Mouse (Mus musculus): ENCODE measurements around the gene Iltifb. TPM values are rescaled to one million over a fixed set of nuclear protein-coding genes. Genes with fewer than 3 reads are reported as not detected.
"Not testable (repeated sequence)": the region's sequence is repeated elsewhere in the genome, so short reads cannot be mapped to it uniquely, and the experiment has no call there.

Gene Iltifb
- not detected in 2 replicates for polyA plus RNA-seq (2015; fragmentation: Nextera tagmentation; extraction: Ambion mirVana)

DNA sequence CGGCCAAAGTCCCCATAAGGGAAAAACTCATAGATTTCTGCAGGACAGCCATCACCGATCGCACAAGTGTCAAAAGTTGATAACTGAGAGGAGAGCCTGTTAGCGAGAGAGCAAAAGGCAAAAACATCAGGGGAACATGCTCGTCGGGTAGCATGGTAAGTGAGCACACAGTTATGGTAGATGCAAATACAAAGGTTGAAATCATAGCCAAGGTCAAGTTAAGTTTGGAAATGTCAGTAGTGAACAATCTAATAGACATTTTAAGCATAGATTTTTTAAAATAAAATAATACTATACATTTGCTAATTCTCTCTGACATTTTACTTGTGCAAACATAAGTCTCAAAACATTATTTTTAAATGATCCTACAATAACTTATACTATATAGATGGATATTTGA lies at the start of gene Iltifb:
Gene Iltifb (minus strand): TSS at position 101 of the 400 bp plus-strand sequence.
- H3K9me3 ChIP-seq (ENCODE audit: control insufficient read depth, low read length): no peaks in the 10 kb centered on the region
- DNase-seq (ENCODE audit: low spot score) (no peak), ATAC-seq (ENCODE audit: low FRiP score, low TSS enrichment) (no peak)
- no peaks in the 10 kb centered on the region for H3K4me1 ChIP-seq (replicated peaks; ENCODE audit: control insufficient read depth, insufficient read depth)
- no peak within 1 kb of the TSS for H3K9ac ChIP-seq (ENCODE audit: low read length)
- no peaks in the 10 kb centered on the region for H3K36me3 ChIP-seq (ENCODE audit: control insufficient read depth, insufficient read depth, low read length)
- no peaks in the 10 kb centered on the region for H3K27me3 ChIP-seq (ENCODE audit: control insufficient read depth, insufficient read depth, low read length)
- no peak within 1 kb of the TSS for H3K4me3 ChIP-seq (ENCODE audit: low read depth, low read length)
- no peak within 1 kb of the TSS for H3K4me2 ChIP-seq (replicated peaks; ENCODE audit: low read depth)
- WGBS: 93% methylated on average over 6 of the region's 6 CpGs
- H3K27ac ChIP-seq (replicated peaks): no peak within 1 kb of the TSS
- TF ChIP-seq CTCF (IDR thresholded peaks at IDR 0.05; ENCODE audit: low read depth) (no peak), EP300 (optimal IDR thresholded peaks at IDR 0.05) (no peak)

DNA sequence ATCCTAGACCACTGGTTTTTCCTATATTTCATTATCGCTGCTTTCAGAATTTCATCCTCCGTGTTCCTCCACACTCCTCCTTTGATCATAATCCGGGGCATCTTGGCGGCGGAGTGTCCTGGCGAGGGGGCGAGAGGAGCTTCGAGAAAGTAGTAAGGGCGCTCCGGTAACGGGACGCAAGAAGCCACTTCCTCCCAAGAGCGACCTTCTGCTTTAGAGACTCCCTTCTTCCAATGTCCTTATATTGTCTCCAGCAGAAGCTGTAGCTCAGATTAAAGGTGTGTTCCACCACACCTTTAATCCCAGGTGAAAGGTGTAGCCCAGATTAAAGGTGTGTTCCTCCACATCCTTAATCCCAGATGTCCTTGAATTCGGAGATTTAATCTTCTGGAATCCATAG lies 48.3 kb upstream of the Iltifb start, which contains the start of gene Gm9046:
Gene Gm9046 (minus strand): TSS at position 101 of the 400 bp plus-strand sequence.
- H3K4me1 ChIP-seq (replicated peaks; ENCODE audit: control insufficient read depth, insufficient read depth); H3K27ac ChIP-seq (replicated peaks); H3K27me3 ChIP-seq (ENCODE audit: control insufficient read depth, insufficient read depth, low read length); H3K36me3 ChIP-seq (ENCODE audit: control insufficient read depth, insufficient read depth, low read length); H3K4me3 ChIP-seq (ENCODE audit: low read depth, low read length); DNase-seq (ENCODE audit: low spot score); H3K9ac ChIP-seq (ENCODE audit: low read length); H3K4me2 ChIP-seq (replicated peaks; ENCODE audit: low read depth); H3K9me3 ChIP-seq (ENCODE audit: control insufficient read depth, low read length); ATAC-seq (ENCODE audit: low FRiP score, low TSS enrichment): not testable (repeated sequence)
- no CpG with 5 or more reads among the region's 14 CpGs for WGBS

DNA sequence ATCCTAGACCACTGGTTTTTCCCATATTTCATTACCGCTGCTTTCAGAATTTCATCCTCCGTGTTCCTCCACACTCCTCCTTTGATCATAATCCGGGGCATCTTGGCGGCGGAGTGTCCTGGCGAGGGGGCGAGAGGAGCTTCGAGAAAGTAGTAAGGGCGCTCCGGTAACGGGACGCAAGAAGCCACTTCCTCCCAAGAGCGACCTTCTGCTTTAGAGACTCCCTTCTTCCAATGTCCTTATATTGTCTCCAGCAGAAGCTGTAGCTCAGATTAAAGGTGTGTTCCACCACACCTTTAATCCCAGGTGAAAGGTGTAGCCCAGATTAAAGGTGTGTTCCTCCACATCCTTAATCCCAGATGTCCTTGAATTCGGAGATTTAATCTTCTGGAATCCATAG lies 42.9 kb upstream of the Iltifb start, which contains the start of gene Gm9045:
Gene Gm9045 (minus strand): TSS at position 101 of the 400 bp plus-strand sequence.
- not testable (repeated sequence) for ATAC-seq (ENCODE audit: low FRiP score, low TSS enrichment); H3K9ac ChIP-seq (ENCODE audit: low read length); H3K27me3 ChIP-seq (ENCODE audit: control insufficient read depth, insufficient read depth, low read length); H3K4me3 ChIP-seq (ENCODE audit: low read depth, low read length); H3K27ac ChIP-seq (replicated peaks); H3K9me3 ChIP-seq (ENCODE audit: control insufficient read depth, low read length); H3K4me1 ChIP-seq (replicated peaks; ENCODE audit: control insufficient read depth, insufficient read depth); H3K4me2 ChIP-seq (replicated peaks; ENCODE audit: low read depth); H3K36me3 ChIP-seq (ENCODE audit: control insufficient read depth, insufficient read depth, low read length); DNase-seq (ENCODE audit: low spot score)
- WGBS: no CpG with 5 or more reads among the region's 14 CpGs

- DNase-seq (ENCODE audit: low spot score); H3K36me3 ChIP-seq (ENCODE audit: control insufficient read depth, insufficient read depth, low read length); H3K4me1 ChIP-seq (replicated peaks; ENCODE audit: control insufficient read depth, insufficient read depth); H3K27me3 ChIP-seq (ENCODE audit: control insufficient read depth, insufficient read depth, low read length); H3K27ac ChIP-seq (replicated peaks); H3K9me3 ChIP-seq (ENCODE audit: control insufficient read depth, low read length); H3K9ac ChIP-seq (ENCODE audit: low read length); ATAC-seq (ENCODE audit: low FRiP score, low TSS enrichment); H3K4me3 ChIP-seq (ENCODE audit: low read depth, low read length); H3K4me2 ChIP-seq (replicated peaks; ENCODE audit: low read depth): not testable (repeated sequence)
- WGBS: no CpG with 5 or more reads among the region's 14 CpGs
Observed at GRCm38 (mm10) chr10:118332308-118332707, 37.5 kb upstream of the Iltifb start, which contains the start of gene Gm9044. Gene Gm9044 (minus strand): TSS chr10:118332408.

DNA sequence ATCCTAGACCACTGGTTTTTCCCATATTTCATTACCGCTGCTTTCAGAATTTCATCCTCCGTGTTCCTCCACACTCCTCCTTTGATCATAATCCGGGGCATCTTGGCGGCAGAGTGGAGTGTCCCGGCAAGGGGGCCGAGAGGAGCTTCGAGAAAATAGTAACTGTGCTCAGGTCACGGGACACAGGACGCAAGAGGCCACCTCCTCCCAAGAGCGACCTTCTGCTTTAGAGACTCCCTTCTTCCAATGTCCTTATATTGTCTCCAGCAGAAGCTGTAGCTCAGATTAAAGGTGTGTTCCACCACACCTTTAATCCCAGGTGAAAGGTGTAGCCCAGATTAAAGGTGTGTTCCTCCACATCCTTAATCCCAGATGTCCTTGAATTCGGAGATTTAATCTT lies 32.0 kb upstream of the Iltifb start, which contains the start of gene Gm9040:
Gene Gm9040 (minus strand): TSS at position 101 of the 400 bp plus-strand sequence.
- not testable (repeated sequence) for H3K4me1 ChIP-seq (replicated peaks; ENCODE audit: control insufficient read depth, insufficient read depth); H3K36me3 ChIP-seq (ENCODE audit: control insufficient read depth, insufficient read depth, low read length); H3K4me2 ChIP-seq (replicated peaks; ENCODE audit: low read depth); H3K27me3 ChIP-seq (ENCODE audit: control insufficient read depth, insufficient read depth, low read length); ATAC-seq (ENCODE audit: low FRiP score, low TSS enrichment); H3K9me3 ChIP-seq (ENCODE audit: control insufficient read depth, low read length); H3K27ac ChIP-seq (replicated peaks); DNase-seq (ENCODE audit: low spot score); H3K4me3 ChIP-seq (ENCODE audit: low read depth, low read length); H3K9ac ChIP-seq (ENCODE audit: low read length)
- no CpG with 5 or more reads among the region's 11 CpGs for whole genome bisulfite sequencing

DNA sequence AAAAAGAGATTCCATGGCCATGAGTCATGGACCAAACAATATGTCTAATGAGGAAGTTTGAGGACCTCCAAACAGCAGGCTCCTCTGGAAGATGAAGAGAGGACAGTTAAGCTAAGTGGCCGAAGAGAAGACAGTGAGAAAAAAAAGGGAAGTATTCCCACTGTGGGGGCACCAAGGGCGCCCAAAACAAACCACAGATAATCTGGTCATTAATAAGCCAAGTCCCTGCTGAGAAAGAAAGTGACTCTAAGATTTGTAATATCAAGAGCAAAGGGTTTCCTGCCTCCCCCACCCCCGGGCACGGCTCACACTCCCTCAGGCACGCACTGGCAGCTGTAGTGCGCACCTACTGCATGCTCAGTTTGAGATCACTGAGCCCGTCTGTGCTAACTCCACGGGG lies 24.2 kb upstream of the Iltifb start:
- Histone ChIP-seq H3K4me3 (ENCODE audit: low read depth, low read length) (no peak overlapping the region), H3K27ac (replicated peaks) (no peak overlapping the region), H3K9me3 (ENCODE audit: control insufficient read depth, low read length) (no peaks in the 10 kb centered on the region), H3K4me2 (replicated peaks; ENCODE audit: low read depth) (no peak overlapping the region), H3K4me1 (replicated peaks; ENCODE audit: control insufficient read depth, insufficient read depth) (no peaks in the 10 kb centered on the region), H3K27me3 (ENCODE audit: control insufficient read depth, insufficient read depth, low read length) (no peaks in the 10 kb centered on the region), H3K9ac (ENCODE audit: low read length) (no peak overlapping the region), H3K36me3 (ENCODE audit: control insufficient read depth, insufficient read depth, low read length) (no peaks in the 10 kb centered on the region)
- 77% methylated on average over 8 of the region's 8 CpGs for WGBS
- ATAC-seq (ENCODE audit: low FRiP score, low TSS enrichment) (no peak), DNase-seq (ENCODE audit: low spot score) (no peak)
- TF ChIP-seq EP300 (optimal IDR thresholded peaks at IDR 0.05) (no peak), CTCF (IDR thresholded peaks at IDR 0.05; ENCODE audit: low read depth) (no peak)

DNA sequence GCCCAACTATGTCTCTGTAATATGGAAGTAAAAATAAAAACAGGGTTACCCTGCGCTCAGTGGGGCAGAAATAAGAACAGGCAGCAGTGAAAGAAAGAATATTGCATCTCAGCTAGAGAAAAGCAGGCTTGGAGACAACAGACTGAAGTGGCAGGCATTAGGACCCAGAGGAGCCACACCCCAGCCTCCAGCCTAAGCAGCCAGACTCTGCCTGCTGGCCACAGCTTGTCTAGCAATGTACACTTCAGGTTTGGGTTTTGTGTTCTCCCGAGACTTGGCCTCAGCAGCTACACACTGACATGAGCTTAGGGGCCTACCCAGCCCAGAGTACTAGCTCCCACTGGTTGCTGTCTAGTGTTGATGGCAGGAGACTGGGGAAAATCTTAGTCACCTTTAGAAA lies 7.3 kb upstream of the Iltifb start:
- H3K4me3 ChIP-seq (ENCODE audit: low read depth, low read length); H3K27ac ChIP-seq (replicated peaks); H3K4me1 ChIP-seq (replicated peaks; ENCODE audit: control insufficient read depth, insufficient read depth); H3K27me3 ChIP-seq (ENCODE audit: control insufficient read depth, insufficient read depth, low read length); ATAC-seq (ENCODE audit: low FRiP score, low TSS enrichment); H3K36me3 ChIP-seq (ENCODE audit: control insufficient read depth, insufficient read depth, low read length); H3K4me2 ChIP-seq (replicated peaks; ENCODE audit: low read depth); H3K9ac ChIP-seq (ENCODE audit: low read length); H3K9me3 ChIP-seq (ENCODE audit: control insufficient read depth, low read length); DNase-seq (ENCODE audit: low spot score): not testable (repeated sequence)
- WGBS: 45% methylated on average over 2 of the region's 2 CpGs

DNA sequence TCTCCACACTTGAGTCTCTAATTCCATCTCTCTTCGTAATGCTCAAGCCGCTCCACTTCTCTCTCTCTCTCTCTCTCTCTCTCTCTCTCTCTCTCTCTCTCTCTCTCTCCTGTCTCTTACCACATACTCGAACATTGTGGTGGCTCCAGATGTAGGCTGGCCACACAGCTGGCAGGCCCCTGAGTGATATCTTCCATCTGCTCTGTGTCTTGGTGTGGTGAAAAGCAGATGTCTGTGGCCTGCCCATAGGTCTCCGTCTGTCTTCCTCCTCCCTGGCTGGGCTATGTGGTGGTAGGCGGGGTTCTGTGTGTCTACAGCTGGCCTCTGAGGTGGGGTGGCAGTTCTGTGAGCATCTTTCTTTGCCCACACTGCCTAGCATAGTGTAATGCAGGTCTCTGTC lies 11.8 kb downstream of the Iltifb start:
- 100% methylated on average over 1 of the region's 5 CpGs for WGBS
- ATAC-seq (ENCODE audit: low FRiP score, low TSS enrichment): not testable (repeated sequence)

GRCm38 (mm10) chr10:118282565-118282964 lies 12.3 kb downstream of the Iltifb start:
- not testable (repeated sequence) for H3K4me2 ChIP-seq (replicated peaks; ENCODE audit: low read depth); H3K4me1 ChIP-seq (replicated peaks; ENCODE audit: control insufficient read depth, insufficient read depth); H3K9me3 ChIP-seq (ENCODE audit: control insufficient read depth, low read length); DNase-seq (ENCODE audit: low spot score); H3K27ac ChIP-seq (replicated peaks); H3K9ac ChIP-seq (ENCODE audit: low read length); H3K36me3 ChIP-seq (ENCODE audit: control insufficient read depth, insufficient read depth, low read length); H3K4me3 ChIP-seq (ENCODE audit: low read depth, low read length); H3K27me3 ChIP-seq (ENCODE audit: control insufficient read depth, insufficient read depth, low read length)
- peak; percentile 18; the same call in 1 of the 2 replicates for ATAC-seq (ENCODE audit: low FRiP score, low TSS enrichment)
- 67% methylated on average over 7 of the region's 7 CpGs for WGBS

More for the DNA sequence above, 11.8 kb downstream of the Iltifb start:
- not testable (repeated sequence) for H3K4me3 ChIP-seq (ENCODE audit: low read depth, low read length); H3K27me3 ChIP-seq (ENCODE audit: control insufficient read depth, insufficient read depth, low read length); H3K27ac ChIP-seq (replicated peaks); H3K4me1 ChIP-seq (replicated peaks; ENCODE audit: control insufficient read depth, insufficient read depth); H3K4me2 ChIP-seq (replicated peaks; ENCODE audit: low read depth); H3K9ac ChIP-seq (ENCODE audit: low read length); H3K36me3 ChIP-seq (ENCODE audit: control insufficient read depth, insufficient read depth, low read length); H3K9me3 ChIP-seq (ENCODE audit: control insufficient read depth, low read length); DNase-seq (ENCODE audit: low spot score)

All from stomach, postnatal 0 days (tissue).